Mouse (Mus musculus) forebrain, embryonic 12.5 days (tissue): ENCODE measurements at regions not wholly inside any gene's neighbourhood (a gene's known extent, or its start where the extent isn't known, plus 50 kb on each side); places are given as distances from the start of the nearest gene placed in this dataset.

ENCODE experiments used
- ATAC-seq: fragments of 200-750 bp; cut with Nextera tagmentation; 2 replicates; pipeline ENCODE4 v1.8.0; 2017; ENCODE audit warnings: moderate TSS enrichment; ENCODE audit not compliant: low FRiP score
- H3K27ac ChIP-seq: fragments of 300-500 bp; sonication (generic); 2 replicates; pipeline ENCODE4 v1.5.1; 2016; ENCODE audit warnings: mild to moderate bottlenecking
- H3K27me3 ChIP-seq: fragments of 300-500 bp; sonication (generic); 2 replicates; pipeline ENCODE4 v1.6.1; 2016; ENCODE audit warnings: mild to moderate bottlenecking
- H3K36me3 ChIP-seq: fragments of 300-500 bp; sonication (generic); replicated peaks from 2 replicates; pipeline ENCODE4 v1.6.1; 2016; ENCODE audit warnings: mild to moderate bottlenecking
- H3K4me1 ChIP-seq: fragments of 300-500 bp; sonication (generic); 2 replicates; pipeline ENCODE4 v1.6.1; 2016
- H3K4me2 ChIP-seq: fragments of 300-500 bp; sonication (generic); 2 replicates; pipeline ENCODE4 v1.6.1; 2016; ENCODE audit warnings: mild to moderate bottlenecking, moderate library complexity
- H3K4me3 ChIP-seq: fragments of 300-500 bp; sonication (generic); replicated peaks from 2 replicates; pipeline ENCODE4 v1.5.1; 2016; ENCODE audit warnings: mild to moderate bottlenecking
- H3K9ac ChIP-seq: fragments of 300-500 bp; sonication (generic); 2 replicates; pipeline ENCODE4 v1.6.1; 2016; ENCODE audit warnings: mild to moderate bottlenecking
- H3K9me3 ChIP-seq: fragments of 300-500 bp; sonication (generic); 2 replicates; pipeline ENCODE4 v1.6.1; 2016
- WGBS: fragments of 180-500 bp; shearing (Covaris S2); methylation state at CpG from one replicate; pipeline ENCODE4 v1.1.7; 2016; 5-methylcytosine and 5-hydroxymethylcytosine counted together

DNA sequence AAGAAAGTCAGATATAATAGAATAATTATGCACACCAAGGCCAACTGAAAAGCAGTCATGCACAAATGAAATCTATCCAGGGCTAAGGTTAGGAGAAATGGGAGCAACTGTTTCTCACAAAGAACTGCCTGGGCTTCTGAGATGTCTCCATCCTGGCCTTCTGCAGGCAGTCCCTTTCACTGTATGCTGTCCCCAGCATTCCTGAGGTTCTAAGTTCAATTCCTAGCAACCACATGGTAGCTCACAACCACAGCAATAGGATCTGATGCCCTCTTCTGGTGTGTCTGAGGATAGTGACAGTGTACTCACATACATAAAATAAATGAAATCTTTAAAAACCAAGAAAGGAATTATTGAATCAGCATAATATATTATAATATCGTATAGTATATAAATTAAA is 133.3 kb downstream of the Atxn7l3b start:
- H3K27me3 ChIP-seq, result no peaks in the 10 kb centered on the region
- peaks cover 11% of the 10 kb centered on the region; the same call in 1 of the 2 replicates for H3K4me1 ChIP-seq
- H3K4me2 ChIP-seq, result no peak overlapping the region
- ATAC-seq, result peak; percentile 55; the same call in 1 of the 2 replicates
- H3K36me3 ChIP-seq, result no peaks in the 10 kb centered on the region
- 95% methylated on average over 1 of the region's 1 CpGs for WGBS
- H3K4me3 ChIP-seq, result no peak overlapping the region
- H3K9ac ChIP-seq, result no peak overlapping the region
- no peaks in the 10 kb centered on the region for H3K9me3 ChIP-seq
- no peak overlapping the region for H3K27ac ChIP-seq

GRCm38 (mm10) chr10:112788236-112788635 is 140.6 kb downstream of the Atxn7l3b start:
- Histone ChIP-seq H3K9me3 (no peaks in the 10 kb centered on the region), H3K4me2 (no peak overlapping the region), H3K27ac (no peak overlapping the region), H3K4me3 (no peak overlapping the region), H3K36me3 (no peaks in the 10 kb centered on the region), H3K4me1 (no peaks in the 10 kb centered on the region), H3K27me3 (no peaks in the 10 kb centered on the region), H3K9ac (no peak overlapping the region)
- WGBS, result 85% methylated on average over 3 of the region's 3 CpGs
- ATAC-seq, result no peak

DNA sequence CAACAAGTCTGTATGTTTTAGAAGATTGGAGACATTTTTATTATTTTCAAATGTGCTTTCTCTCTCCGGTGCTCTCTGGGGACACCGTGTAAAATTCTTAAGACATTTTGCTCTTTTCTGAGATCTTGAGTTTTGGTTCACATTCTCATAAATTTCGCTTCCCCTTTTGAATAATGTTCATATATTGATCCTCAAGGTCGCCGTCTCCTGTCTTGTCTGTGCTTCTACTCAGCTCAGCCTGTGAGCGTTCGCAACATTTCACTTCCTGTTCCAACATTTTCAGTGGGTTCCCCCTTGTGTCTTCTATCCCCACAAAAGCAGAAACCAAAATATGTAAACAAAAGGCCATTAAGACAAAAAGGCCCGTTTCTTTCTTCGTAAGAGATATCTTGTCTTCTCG is 154.5 kb downstream of the Atxn7l3b start:
- Histone ChIP-seq H3K9ac (no peak overlapping the region), H3K36me3 (no peaks in the 10 kb centered on the region), H3K4me3 (no peak overlapping the region), H3K4me1 (no peaks in the 10 kb centered on the region), H3K4me2 (no peak overlapping the region), H3K27me3 (no peaks in the 10 kb centered on the region), H3K9me3 (no peaks in the 10 kb centered on the region), H3K27ac (no peak overlapping the region)
- WGBS, result 92% methylated on average over 10 of the region's 10 CpGs
- ATAC-seq, result no peak

DNA sequence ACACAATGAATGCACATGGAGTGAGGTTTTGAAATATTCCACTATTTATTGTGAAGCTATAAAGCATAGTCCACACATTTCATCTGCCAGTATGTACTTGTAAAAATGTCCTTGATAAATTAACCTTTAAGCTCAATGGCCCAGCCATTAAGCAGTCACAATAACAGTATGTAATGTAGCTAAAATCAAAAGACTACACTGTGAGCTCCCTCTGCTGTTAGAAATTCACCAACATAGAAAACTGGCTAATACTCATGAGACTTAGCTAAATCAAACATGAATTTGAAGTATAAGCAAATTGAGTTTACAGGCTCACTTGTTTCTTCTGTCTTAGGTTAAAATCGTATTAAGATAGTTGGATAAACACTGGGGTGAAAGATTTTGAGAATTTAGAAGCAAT is 182.1 kb downstream of the Atxn7l3b start:
- WGBS, result 74% methylated on average over 1 of the region's 1 CpGs
- no peak for ATAC-seq
- Histone ChIP-seq H3K4me2 (no peak overlapping the region), H3K4me3 (no peak overlapping the region), H3K27ac (no peak overlapping the region), H3K36me3 (no peaks in the 10 kb centered on the region), H3K9ac (no peak overlapping the region), H3K9me3 (no peaks in the 10 kb centered on the region), H3K4me1 (no peaks in the 10 kb centered on the region), H3K27me3 (no peaks in the 10 kb centered on the region)

DNA sequence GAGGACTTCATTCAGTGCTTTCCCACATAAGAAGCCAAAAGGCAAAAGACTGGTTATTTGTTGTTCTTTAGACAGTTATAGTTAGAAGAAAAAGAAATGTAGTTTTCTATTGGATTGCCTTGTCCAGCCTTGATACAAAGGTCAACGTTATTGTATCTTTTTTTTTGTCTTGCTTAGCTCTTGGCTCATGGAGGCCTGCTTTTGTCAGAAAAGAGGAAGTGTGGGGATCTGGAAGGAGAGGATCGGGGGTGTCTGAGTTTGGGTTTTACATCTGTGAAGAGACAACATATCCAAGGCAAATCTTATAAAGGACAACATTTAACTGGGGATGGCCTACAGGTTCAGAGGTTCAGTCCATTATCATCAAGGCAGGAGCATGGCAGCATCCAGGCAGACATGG is 185.3 kb downstream of the Atxn7l3b start:
- WGBS, result 92% methylated on average over 2 of the region's 2 CpGs
- Histone ChIP-seq H3K27me3 (no peaks in the 10 kb centered on the region), H3K9ac (no peak overlapping the region)

DNA sequence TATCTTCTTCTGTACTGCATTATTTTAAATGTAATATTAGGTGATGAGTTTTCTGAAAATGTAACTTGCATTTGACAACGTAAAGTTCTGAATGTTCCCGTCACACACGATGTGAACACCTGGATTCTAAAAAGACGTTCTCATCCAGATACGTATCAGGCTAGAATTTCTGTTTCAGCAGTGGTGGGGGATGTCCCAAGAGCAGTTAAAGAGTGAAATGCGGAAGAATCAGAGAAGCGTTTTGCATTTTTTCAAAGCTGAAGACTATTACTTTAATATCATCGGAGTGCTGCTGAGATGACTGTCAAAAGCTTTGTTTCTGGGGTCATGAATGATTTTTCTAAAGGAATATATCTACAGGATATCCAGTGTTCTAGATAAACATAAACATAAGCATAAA is 186.7 kb downstream of the Atxn7l3b start:
- WGBS, result 91% methylated on average over 8 of the region's 8 CpGs
- no peak overlapping the region for H3K4me2 ChIP-seq
- no peak overlapping the region for H3K9ac ChIP-seq
- H3K27me3 ChIP-seq, result no peaks in the 10 kb centered on the region
- no peaks in the 10 kb centered on the region for H3K9me3 ChIP-seq
- H3K27ac ChIP-seq, result no peak overlapping the region
- H3K36me3 ChIP-seq, result no peaks in the 10 kb centered on the region
- no peak for ATAC-seq
- H3K4me1 ChIP-seq, result no peaks in the 10 kb centered on the region
- H3K4me3 ChIP-seq, result no peak overlapping the region

More for the DNA sequence above, 185.3 kb downstream of the Atxn7l3b start:
- Histone ChIP-seq H3K4me3 (no peak overlapping the region), H3K27ac (no peak overlapping the region), H3K4me1 (no peaks in the 10 kb centered on the region), H3K36me3 (no peaks in the 10 kb centered on the region), H3K4me2 (no peak overlapping the region), H3K9me3 (no peaks in the 10 kb centered on the region)
- no peak for ATAC-seq
